Mouse (Mus musculus): ENCODE data around the gene Zfp189.

GRCm38 (mm10) chr4:49503563-49503962 lies 17.4 kb upstream of the Zfp189 start:
- TF ChIP-seq GATA1 (IDR thresholded peaks at IDR 0.05; ENCODE audit: low read length) (no peak), TAL1 (IDR thresholded peaks at IDR 0.05; ENCODE audit: low read length) (no peak)

All from erythroblast, embryonic 14.5 days (primary cell).